Mouse (Mus musculus) embryo, embryonic 10 days (tissue): ENCODE measurements around the gene Nln.
A peak's percentile ranks its signal among the peaks of the same experiment; 100 is the strongest.

Experiments used
- DNase-seq: peaks from one replicate; pipeline ENCODE4 v3.0.0-alpha.2; 2015; ENCODE audit warnings: low spot score

The Nln gene

GRCm38 (mm10) chr13:104095955-104096354 is 13.5 kb downstream of the Nln start:
- DNase-seq = no peak

GRCm38 (mm10) chr13:104094531-104095385 is 14.7 kb downstream of the Nln start:
- no peak for DNase-seq

- no peak for DNase-seq
Observed at GRCm38 (mm10) chr13:104091734-104092133, 17.7 kb downstream of the Nln start.

GRCm38 (mm10) chr13:104089387-104089786 is 20.0 kb downstream of the Nln start:
- DNase-seq = peak; percentile 77

GRCm38 (mm10) chr13:104084600-104084999 is 24.8 kb downstream of the Nln start:
- no peak for DNase-seq

GRCm38 (mm10) chr13:104082504-104082903 is 26.9 kb downstream of the Nln start:
- no peak for DNase-seq

GRCm38 (mm10) chr13:104076993-104077392 is 32.4 kb downstream of the Nln start:
- DNase-seq = no peak

GRCm38 (mm10) chr13:104074731-104075130 is 34.7 kb downstream of the Nln start:
- no peak for DNase-seq

- no peak for DNase-seq
Observed at GRCm38 (mm10) chr13:104074230-104074629, 35.2 kb downstream of the Nln start.

GRCm38 (mm10) chr13:104072351-104072750 is 37.1 kb downstream of the Nln start:
- no peak for DNase-seq

GRCm38 (mm10) chr13:104070703-104071102 is 38.7 kb downstream of the Nln start:
- no peak for DNase-seq

- DNase-seq = no peak
Observed at GRCm38 (mm10) chr13:104069216-104069615, 40.2 kb downstream of the Nln start.

- DNase-seq = no peak
Observed at GRCm38 (mm10) chr13:104065649-104066347, 43.6 kb downstream of the Nln start.

- no peak for DNase-seq
Observed at GRCm38 (mm10) chr13:104063061-104063460, 46.4 kb downstream of the Nln start.

GRCm38 (mm10) chr13:104061975-104062750 is 47.3 kb downstream of the Nln start:
- no peak for DNase-seq

GRCm38 (mm10) chr13:104060231-104060630 is 49.2 kb downstream of the Nln start:
- no peak for DNase-seq

GRCm38 (mm10) chr13:104059536-104059935 is 49.9 kb downstream of the Nln start:
- no peak for DNase-seq

GRCm38 (mm10) chr13:104058761-104059160 is 50.7 kb downstream of the Nln start:
- DNase-seq = no peak

GRCm38 (mm10) chr13:104052271-104052753 is 57.1 kb downstream of the Nln start:
- no peak for DNase-seq

GRCm38 (mm10) chr13:104048835-104049234 is 60.6 kb downstream of the Nln start:
- DNase-seq = peak; percentile 60

GRCm38 (mm10) chr13:104045108-104045507 is 64.3 kb downstream of the Nln start:
- no peak for DNase-seq

GRCm38 (mm10) chr13:104044332-104044731 is 65.1 kb downstream of the Nln start:
- no peak for DNase-seq
